In the genomic region with DNA sequence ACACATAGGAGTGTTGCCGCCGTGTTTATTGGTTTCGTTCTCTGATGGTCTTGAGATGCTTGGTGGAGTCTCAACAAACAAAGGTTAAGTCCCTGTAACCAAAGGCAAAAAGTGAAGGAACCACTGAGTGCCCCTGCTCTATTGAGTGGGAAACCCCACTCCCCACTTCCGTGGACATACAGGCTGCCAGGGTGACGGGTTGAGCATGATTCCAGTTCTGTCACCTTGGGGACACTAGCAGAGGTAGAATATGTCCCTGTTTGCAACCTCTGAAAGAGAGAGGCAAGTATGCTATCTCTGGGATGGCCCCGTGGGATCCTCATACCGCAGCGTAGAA, we compare ENCODE assay signal across 9 mouse cellular contexts.
DNase-seq lines count a peak whose midpoint lies in the region; ATAC-seq and TF ChIP-seq lines count a peak whose summit lies in the region.
"Had no signal": no experiment of that assay in that cellular context is flagged by ENCODE, and none has a peak within 500 bp of the region (broad histone marks: within the 10 kb centered on the region; RNA-seq: fewer than 3 reads in every experiment).

No protein-coding gene starts in this region.

- H3K9me3 ChIP-seq in forebrain, embryonic 15.5 days: no peaks in the 10 kb centered on the region
- H3K9me3 ChIP-seq in forebrain, embryonic 10.5 days: no peaks in the 10 kb centered on the region
- H3K9me3 ChIP-seq in lung, embryonic 15.5 days: no peaks in the 10 kb centered on the region
- no peaks in the 10 kb centered on the region for H3K9me3 ChIP-seq in intestine, embryonic 14.5 days (ENCODE audit: control insufficient read depth, low read length)

- ATAC-seq in forebrain, embryonic 15.5 days (replicated peaks): no peak
- no peak for ATAC-seq in lung, embryonic 15.5 days (ENCODE audit: borderline replicate concordance, extremely low read depth, low FRiP score, low TSS enrichment)
- no peak for ATAC-seq in intestine, embryonic 14.5 days (replicated peaks; ENCODE audit: low FRiP score, low TSS enrichment, low read depth)

- H3K4me3 ChIP-seq in forebrain, embryonic 15.5 days: no peak overlapping the region
- no peak overlapping the region for H3K4me3 ChIP-seq in forebrain, embryonic 10.5 days
- H3K4me3 ChIP-seq in lung, embryonic 15.5 days: no peak overlapping the region
- H3K4me3 ChIP-seq in intestine, embryonic 14.5 days (ENCODE audit: low read depth, low read length): no peak overlapping the region
- H3K4me3 ChIP-seq in olfactory bulb, adult 2 months (ENCODE audit: insufficient read depth, low read depth, low read length): no peak overlapping the region
- H3K4me3 ChIP-seq: erythroblast, embryonic 14.5 days had no signal

- TF ChIP-seq CTCF in olfactory bulb, adult 2 months (IDR thresholded peaks at IDR 0.05; ENCODE audit: insufficient read depth, low read depth, low read length): no peak

- DNase-seq in forebrain, embryonic 10.5 days (ENCODE audit: extremely low spot score, low spot score): no peak
- DNase-seq in lung, postnatal 25 days (ENCODE audit: low spot score): no peak
- DNase-seq in intestine, embryonic 14.5 days (ENCODE audit: low spot score): no peak
- DNase-seq in layer of hippocampus, postnatal 25 days (ENCODE audit: extremely low spot score in 1 of 2, low spot score in 1 of 2): no peak
- no peak for DNase-seq in urinary bladder, postnatal 36 days (ENCODE audit: low spot score in 2 of 2)

- H3K4me1 ChIP-seq in forebrain, embryonic 15.5 days: peaks cover 7% of the 10 kb centered on the region; the same call in 1 of the 2 replicates
- peaks cover 36% of the 10 kb centered on the region for H3K4me1 ChIP-seq in forebrain, embryonic 10.5 days
- peaks cover 83% of the 10 kb centered on the region for H3K4me1 ChIP-seq in lung, embryonic 15.5 days
- peaks cover 55% of the 10 kb centered on the region for H3K4me1 ChIP-seq in intestine, embryonic 14.5 days (replicated peaks; ENCODE audit: control insufficient read depth, insufficient read depth, low read length)
- H3K4me1 ChIP-seq in olfactory bulb, adult 2 months (ENCODE audit: control insufficient read depth, insufficient read depth, low read length): peaks cover 35% of the 10 kb centered on the region

- H3K27me3 ChIP-seq in forebrain, embryonic 15.5 days: no peaks in the 10 kb centered on the region
- H3K27me3 ChIP-seq in forebrain, embryonic 10.5 days (ENCODE audit: poor library complexity, severe bottlenecking): no peaks in the 10 kb centered on the region
- no peaks in the 10 kb centered on the region for H3K27me3 ChIP-seq in lung, embryonic 15.5 days
- H3K27me3 ChIP-seq in intestine, embryonic 14.5 days (replicated peaks; ENCODE audit: control insufficient read depth, insufficient read depth, low read length): no peaks in the 10 kb centered on the region

- H3K27ac ChIP-seq in forebrain, embryonic 15.5 days (replicated peaks): peak overlapping the region; percentile 28; the same call in 1 of the 2 replicates
- no peak overlapping the region for H3K27ac ChIP-seq in forebrain, embryonic 10.5 days
- peak overlapping the region; percentile 95 for H3K27ac ChIP-seq in lung, embryonic 15.5 days
- H3K27ac ChIP-seq in intestine, embryonic 14.5 days (ENCODE audit: low read depth): peak overlapping the region; percentile 85
- H3K27ac ChIP-seq in olfactory bulb, adult 2 months (ENCODE audit: insufficient read depth, low read depth, low read length): peak overlapping the region; percentile 39; the same call in 1 of the 2 replicates

- no peak for TF ChIP-seq POLR2A in olfactory bulb, adult 2 months (IDR thresholded peaks at IDR 0.05; ENCODE audit: insufficient read depth, low read depth, low read length)

- H3K4me2 ChIP-seq in forebrain, embryonic 15.5 days (replicated peaks): no peak overlapping the region
- peak overlapping the region; percentile 36 for H3K4me2 ChIP-seq in lung, embryonic 15.5 days
- H3K4me2 ChIP-seq in intestine, embryonic 14.5 days (ENCODE audit: low read length): peak overlapping the region; percentile 35

- H3K36me3 ChIP-seq in forebrain, embryonic 15.5 days: no peaks in the 10 kb centered on the region
- no peaks in the 10 kb centered on the region for H3K36me3 ChIP-seq in forebrain, embryonic 10.5 days (replicated peaks)
- no peaks in the 10 kb centered on the region for H3K36me3 ChIP-seq in lung, embryonic 15.5 days
- H3K36me3 ChIP-seq in intestine, embryonic 14.5 days (ENCODE audit: control insufficient read depth, insufficient read depth, low read length): no peaks in the 10 kb centered on the region

- H3K9ac ChIP-seq in forebrain, embryonic 15.5 days (replicated peaks): no peak overlapping the region
- no peak overlapping the region for H3K9ac ChIP-seq in lung, embryonic 15.5 days
- H3K9ac ChIP-seq in intestine, embryonic 14.5 days (ENCODE audit: low read length): no peak overlapping the region

- WGBS in forebrain, embryonic 15.5 days: 95% methylated on average over 8 of the region's 8 CpGs
- WGBS in forebrain, embryonic 10.5 days: 94% methylated on average over 8 of the region's 8 CpGs
- WGBS in lung, embryonic 15.5 days: 79% methylated on average over 8 of the region's 8 CpGs
- 86% methylated on average over 8 of the region's 8 CpGs for WGBS in intestine, embryonic 14.5 days
- WGBS in olfactory bulb, adult 2 months: 93% methylated on average over 8 of the region's 8 CpGs
